Mouse (Mus musculus): ENCODE results near the gene Ankrd13a.

Ankrd13a gene

DNA sequence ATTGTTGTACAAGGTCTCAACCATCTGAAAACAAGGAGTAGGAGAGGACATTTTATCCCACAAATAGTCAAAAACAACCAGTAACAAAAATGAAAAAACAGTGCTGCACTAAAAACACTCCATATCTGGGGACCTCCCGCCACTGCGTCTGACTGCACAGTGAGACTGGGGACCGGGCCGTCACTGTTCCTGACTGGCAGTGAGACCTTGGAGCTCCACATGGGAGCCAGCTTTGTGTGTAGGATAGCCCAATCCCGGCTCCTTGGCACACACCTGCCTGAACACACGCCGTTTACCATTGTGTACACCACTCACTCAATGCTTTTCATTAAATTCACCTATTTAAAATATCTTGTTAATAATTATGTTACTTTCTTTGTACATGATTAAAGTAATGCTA, 7.3 kb upstream of the Ankrd13a start:
- DNase-seq = no peak

DNA sequence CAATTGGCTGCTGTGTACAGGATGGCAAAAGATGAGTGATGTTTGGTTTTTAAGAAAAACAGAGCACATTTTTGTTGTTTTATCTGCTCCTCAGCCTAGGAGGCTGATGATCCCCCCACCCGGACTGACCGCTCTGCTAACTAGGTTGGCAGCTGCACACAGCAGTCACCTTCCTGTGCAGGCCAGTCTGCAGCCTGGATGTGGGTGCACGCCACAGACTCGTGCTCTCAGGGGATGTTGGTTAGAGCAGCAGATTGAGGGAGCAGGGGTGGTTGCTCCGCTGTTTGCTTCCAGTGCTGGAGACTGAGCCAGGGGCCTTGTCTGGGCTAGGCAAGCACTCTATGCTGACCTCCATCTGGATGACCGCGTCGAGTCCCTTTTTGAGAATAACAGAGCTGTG, 4.7 kb upstream of the Ankrd13a start:
- DNase-seq = no peak

DNA sequence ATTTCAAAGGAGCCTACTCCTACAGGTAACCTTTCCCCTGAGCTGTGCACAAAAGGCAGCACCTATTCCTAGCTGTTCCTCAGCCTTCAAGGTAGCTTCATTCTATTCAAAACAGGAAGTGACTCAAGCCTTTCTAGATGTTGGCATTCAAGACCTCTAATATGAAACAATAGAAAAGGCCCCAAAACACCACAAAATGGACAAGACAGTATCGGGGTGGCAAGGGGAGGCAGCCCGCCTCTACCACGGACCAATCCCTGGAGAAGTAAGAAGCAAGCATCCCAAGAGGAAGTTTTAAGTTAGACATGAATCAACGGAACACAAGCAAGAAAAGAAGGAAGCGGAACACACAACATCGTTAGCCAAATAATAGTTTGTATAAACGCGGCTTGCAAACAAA, 2.7 kb upstream of the Ankrd13a start:
- DNase-seq = no peak

GRCm38 (mm10) chr5:114772456-114773203, 1.8 kb upstream of the Ankrd13a start:
- DNase-seq = peak; percentile 59

DNA sequence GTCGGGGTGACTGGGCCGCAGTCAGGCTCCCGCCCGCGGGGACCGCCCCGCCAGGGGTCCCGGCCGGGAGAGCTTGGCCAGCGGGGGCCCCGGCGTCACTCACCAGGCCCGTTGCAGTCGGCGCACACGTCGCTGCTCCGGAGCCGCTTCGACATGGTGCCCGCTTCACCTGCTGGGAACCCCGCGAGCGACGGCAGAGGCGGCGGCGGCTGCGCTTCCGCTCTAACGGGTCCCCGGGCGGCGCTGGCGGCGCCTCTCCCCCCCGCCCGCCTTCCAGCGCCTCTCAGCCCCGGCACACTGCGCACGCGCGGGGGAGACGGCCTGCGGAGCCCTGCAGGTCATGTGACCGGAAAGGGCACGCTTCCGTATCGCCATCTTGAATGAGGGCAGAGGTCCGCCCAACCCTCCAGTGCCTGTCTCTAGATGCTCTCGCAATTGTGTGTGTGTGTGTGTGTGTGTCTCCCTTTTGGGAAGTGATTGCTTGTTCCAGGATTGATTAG, 1.2 kb upstream of the Ankrd13a start:
- DNase-seq = peak; percentile 97

GRCm38 (mm10) chr5:114773780-114774179, 697 bp upstream of the Ankrd13a start:
- DNase-seq = no peak

DNA sequence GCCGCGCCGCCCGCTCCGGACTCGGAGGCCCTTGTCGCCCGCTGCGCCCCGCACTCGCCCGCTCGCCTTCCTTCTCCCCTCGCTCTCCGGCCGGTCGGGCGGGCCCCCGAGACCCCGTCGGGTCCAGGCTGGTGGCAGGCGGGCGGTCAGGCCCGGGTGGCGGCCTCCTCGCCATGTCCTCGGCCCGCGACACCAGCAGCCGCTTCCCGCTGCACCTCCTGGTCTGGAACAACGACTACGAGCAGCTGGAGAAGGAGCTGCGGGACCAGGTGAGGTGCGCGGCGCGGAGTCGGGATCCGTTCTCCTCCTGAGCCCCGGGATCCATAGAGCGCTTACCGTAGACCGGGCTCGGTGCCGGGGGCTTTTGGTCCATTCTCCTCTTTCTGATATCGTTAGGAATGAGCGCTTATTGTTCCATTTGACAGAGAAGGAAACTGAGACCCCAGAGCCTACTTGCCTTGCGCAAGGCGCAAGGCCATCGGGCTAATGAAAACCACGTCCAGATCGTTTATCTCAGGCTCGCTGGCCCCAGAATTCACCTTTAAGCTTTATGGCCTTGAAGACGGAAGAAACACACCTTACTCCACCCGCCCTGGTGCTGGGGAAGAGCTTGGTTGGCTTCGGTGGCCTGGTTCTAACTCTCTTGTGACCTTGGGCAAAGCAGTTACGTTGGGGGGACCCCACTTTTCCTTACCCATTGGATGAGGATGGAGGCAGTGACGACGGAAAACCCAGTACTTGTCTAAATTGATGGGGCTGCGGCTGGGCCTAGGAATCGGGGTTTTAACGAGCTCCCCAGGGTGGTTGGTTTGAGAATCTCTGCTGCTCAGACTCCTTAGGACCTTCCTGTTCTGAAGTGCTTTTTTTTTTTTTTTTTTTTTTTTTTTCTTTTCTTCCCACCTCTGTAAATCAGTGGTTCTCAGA, 841 bp downstream of the Ankrd13a start, which contains the start of gene Git2:
TSS of gene Git2 (minus strand) at position 462 of the 924 bp plus-strand sequence.
- peak; percentile 49 for DNase-seq

- DNase-seq = no peak
These were observed 1.7 kb downstream of the Ankrd13a start for GRCm38 (mm10) chr5:114776174-114776573.

DNA sequence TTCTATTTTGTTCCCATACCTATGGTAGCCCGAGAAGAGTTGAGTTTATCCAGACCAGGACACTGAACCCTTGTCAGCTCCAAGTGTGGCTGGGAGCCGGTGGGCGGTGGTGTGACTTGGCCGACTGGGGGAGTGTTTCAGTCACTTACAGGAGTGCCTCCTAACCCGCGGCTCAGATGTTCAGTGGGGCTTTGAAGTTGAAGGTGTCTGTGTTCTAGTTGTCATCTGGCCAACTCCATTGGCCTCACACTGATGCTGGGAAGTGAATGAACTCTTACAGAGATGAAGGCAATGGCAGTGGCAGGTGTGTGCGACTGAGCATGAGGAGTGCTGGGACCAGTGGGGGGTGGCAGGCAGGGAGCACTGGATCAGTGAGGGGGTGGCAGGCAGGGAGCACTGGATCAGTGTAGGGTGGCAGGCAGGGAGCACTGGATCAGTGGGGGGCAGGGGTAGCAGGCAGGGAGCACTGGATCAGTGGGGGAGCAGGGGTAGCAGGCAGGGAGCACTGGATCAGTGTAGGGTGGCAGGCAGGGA, 5.5 kb downstream of the Ankrd13a start:
- no peak for DNase-seq

DNA sequence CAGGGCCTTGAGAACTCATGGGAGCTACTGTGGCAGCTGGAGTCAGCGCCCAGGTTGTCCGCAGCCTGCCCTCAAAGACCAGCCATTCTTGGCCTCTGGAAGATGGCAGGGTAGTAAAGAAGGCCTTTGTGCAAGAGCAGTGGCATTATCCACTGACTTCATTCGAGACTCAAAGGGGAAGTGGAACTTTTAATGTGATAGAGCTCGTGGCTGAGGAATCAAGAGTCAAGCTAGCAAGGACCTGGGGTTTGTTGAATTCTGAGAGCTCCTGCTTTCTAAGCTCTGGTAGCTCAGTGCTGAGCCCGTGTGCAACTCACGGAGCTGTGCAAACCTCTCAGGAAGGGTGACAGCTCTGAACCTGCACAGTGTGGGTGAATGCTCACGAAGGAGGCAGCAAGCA, 6.4 kb downstream of the Ankrd13a start:
- DNase-seq = no peak

GRCm38 (mm10) chr5:114782991-114783390, 8.5 kb downstream of the Ankrd13a start:
- no peak for DNase-seq

DNA sequence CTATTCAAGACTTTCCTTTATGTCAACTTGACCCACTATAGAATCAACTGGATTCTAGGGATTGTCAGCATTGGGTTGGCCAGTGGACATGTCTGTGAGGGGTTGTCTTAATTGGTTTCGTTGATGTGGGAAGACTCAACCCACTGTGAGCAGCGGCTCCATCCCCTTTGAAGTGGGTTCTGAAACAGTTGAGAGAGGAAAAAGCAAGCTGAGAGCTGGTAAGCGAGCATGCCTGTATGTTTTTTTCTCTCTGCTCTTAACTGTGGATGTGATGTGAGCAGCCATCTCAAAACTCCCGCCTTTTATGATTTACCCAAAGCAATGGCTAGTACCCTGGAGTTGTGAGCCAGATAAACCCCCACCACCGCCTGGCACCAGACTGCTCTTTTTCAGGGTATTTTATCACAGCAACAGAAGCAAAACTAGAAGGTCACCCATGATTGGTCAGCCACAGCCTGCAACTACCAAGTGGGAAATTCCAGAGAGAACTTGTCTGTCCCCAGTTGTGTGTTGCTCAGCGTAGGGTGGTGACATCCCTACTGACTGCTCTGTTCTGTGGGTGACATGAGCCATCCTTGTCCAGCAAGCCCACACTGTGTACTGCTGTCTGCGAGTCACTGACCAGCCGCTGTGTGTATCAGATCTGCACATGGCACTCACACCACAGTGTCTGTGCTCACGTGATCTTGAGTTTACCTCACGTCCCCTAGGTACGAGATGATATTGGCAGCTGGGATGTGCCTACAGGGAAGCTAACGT, 9.1 kb downstream of the Ankrd13a start:
- no peak for DNase-seq

GRCm38 (mm10) chr5:114784622-114785165, 10.2 kb downstream of the Ankrd13a start:
- DNase-seq = no peak

GRCm38 (mm10) chr5:114785196-114785595, 10.7 kb downstream of the Ankrd13a start:
- no peak for DNase-seq

- DNase-seq = peak; percentile 46
These were observed 18.8 kb downstream of the Ankrd13a start for GRCm38 (mm10) chr5:114793317-114793716.

- DNase-seq = peak; percentile 59
These were observed 20.1 kb downstream of the Ankrd13a start for GRCm38 (mm10) chr5:114794609-114795008.

GRCm38 (mm10) chr5:114795231-114795630, 20.8 kb downstream of the Ankrd13a start:
- DNase-seq = no peak

DNA sequence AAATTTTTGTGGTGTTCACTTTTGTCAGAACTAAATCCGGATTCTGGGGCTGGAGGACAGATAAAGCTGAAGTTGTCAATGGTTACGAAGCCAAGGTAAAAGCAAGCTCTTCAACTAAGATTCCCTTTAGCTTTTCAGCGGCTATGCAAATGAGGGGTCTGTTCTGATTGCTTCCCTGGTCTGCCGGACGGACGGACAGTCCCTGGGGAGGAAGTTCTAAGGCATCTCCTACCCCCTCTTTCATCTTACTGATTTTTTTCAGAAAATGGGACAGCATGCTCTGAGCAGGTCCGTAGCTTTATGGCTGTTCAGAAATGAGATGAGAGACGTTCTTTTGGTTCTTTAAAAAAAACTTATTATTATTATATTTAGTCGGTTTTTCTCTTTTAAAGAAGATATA, 21.2 kb downstream of the Ankrd13a start:
- DNase-seq = no peak

DNA sequence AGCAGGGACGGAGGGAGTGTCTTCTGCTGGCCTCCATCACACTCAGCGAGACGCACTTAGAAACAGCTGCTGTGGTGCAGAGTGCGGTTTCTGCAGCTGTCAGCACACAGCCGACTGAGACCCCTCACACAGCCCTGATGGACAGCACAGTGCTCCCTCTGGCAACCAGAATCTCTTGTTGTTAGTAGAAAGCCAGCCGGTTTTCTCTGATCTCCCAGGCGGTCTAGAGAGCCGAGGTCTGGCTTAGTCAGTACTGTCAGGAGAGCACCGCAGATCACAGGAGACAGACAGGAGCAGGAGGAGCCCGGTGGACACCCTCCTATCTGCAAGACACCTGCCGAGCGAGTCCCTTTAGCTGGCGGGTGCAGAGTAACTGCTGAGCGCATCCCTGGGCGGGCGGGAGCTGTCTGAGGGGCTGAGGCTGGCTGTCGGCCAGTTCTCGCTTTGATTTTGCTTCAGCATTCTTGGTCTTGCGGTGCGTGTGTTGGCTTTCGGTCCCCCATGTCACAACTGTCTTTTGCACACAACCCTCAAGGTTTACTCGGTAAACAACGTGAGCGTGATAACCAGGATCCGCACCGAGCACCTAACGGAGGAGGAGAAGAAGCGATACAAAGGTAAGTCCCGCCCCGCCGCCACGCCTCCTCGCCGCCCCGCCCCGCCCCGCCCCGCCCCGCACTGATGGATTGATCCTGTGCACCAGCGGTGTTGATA, 22.0 kb downstream of the Ankrd13a start:
- peak; percentile 51 for DNase-seq

- no peak for DNase-seq
These were observed 22.8 kb downstream of the Ankrd13a start for GRCm38 (mm10) chr5:114797253-114797652.

DNA sequence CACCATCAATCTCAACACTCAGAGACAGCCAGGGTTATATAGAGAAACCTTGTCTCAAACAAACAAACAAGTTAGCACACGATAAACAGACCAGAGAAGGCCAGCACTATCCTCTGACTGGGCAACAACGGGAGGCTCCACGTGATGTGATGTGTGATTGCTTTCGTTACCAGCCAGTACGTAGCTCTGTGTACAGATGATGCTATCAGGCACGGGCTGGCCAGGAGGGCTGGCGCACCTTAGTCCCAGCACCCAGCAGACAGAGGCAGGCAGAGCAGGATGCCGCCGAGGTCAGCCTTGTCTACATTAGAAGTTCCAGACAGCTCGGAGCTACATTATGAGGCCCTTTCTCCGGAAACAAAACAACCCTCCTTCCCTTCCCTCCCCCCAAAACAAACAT, 25.4 kb downstream of the Ankrd13a start:
- DNase-seq = no peak

DNA sequence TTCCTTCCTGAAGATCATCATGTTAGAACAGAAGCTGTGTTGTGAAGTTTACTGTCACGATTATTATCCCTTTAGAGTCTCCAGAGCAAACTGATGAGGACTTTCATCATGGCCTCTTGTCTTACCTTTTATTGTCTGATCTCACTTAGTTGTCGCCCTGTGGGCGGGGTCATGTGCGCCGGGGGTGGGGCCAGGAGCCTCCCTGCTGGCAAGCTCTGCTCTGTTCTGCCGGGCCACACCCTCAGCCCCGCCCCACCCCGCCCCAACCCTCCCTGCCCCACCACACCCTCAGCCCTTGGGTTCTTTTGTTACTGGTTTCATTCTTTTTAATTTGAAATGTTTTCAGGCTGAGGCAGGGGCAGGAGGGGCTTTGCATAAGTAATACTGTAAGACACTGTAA, 26.6 kb downstream of the Ankrd13a start:
- no peak for DNase-seq

All from cerebellum, adult 11 months (tissue).